Mouse (Mus musculus) embryonic facial prominence, embryonic 15.5 days (tissue): Measurements from ENCODE around the gene Dlx6. TPM values are rescaled to one million over a fixed set of nuclear protein-coding genes. Genes with fewer than 3 reads are reported as not detected.

Experiments used
- ATAC-seq: fragments of 200-750 bp; cut with Nextera tagmentation; 2 replicates; pipeline ENCODE4 v1.8.0; 2017; ENCODE audit warnings: low read depth, moderate TSS enrichment; ENCODE audit not compliant: insufficient number of reproducible peaks, low FRiP score, low TSS enrichment
- H3K27ac ChIP-seq: fragments of 300-500 bp; sonication (generic); replicated peaks from 2 replicates; pipeline ENCODE4 v1.5.1; 2015; ENCODE audit warnings: mild to moderate bottlenecking, inconsistent platforms
- H3K27me3 ChIP-seq: fragments of 300-500 bp; sonication (generic); 2 replicates; pipeline ENCODE4 v1.6.1; 2015; ENCODE audit warnings: inconsistent platforms
- H3K36me3 ChIP-seq: fragments of 300-500 bp; sonication (generic); 2 replicates; pipeline ENCODE4 v1.6.1; 2015; ENCODE audit warnings: mild to moderate bottlenecking, inconsistent platforms
- H3K4me1 ChIP-seq: fragments of 300-500 bp; sonication (generic); 2 replicates; pipeline ENCODE4 v1.6.1; 2015; ENCODE audit warnings: inconsistent platforms
- H3K4me2 ChIP-seq: fragments of 300-500 bp; sonication (generic); replicated peaks from 2 replicates; pipeline ENCODE4 v1.6.1; 2015; ENCODE audit warnings: mild to moderate bottlenecking, inconsistent platforms
- H3K4me3 ChIP-seq: fragments of 300-500 bp; sonication (generic); replicated peaks from 2 replicates; pipeline ENCODE4 v1.5.1; 2015; ENCODE audit warnings: mild to moderate bottlenecking, inconsistent platforms
- H3K9ac ChIP-seq: fragments of 300-500 bp; sonication (generic); 2 replicates; pipeline ENCODE4 v1.6.1; 2015; ENCODE audit warnings: inconsistent platforms
- H3K9me3 ChIP-seq: fragments of 300-500 bp; sonication (generic); replicated peaks from 2 replicates; pipeline ENCODE4 v1.6.1; 2016; ENCODE audit warnings: inconsistent platforms
- WGBS: fragments of 180-500 bp; shearing (Covaris S2); methylation state at CpG from one replicate; pipeline ENCODE4 v1.1.7; 2015; 5-methylcytosine and 5-hydroxymethylcytosine counted together
- polyA plus RNA-seq: library from polyadenylated mRNA; unstranded; fragments of >200 nt; fragmentation: Nextera tagmentation; extraction: Ambion mirVana; gene quantifications from 2 replicates; pipeline ENCODE4 v1.2.1, GENCODE M21; 2015

Dlx6 gene
- 2.7 and 3.2 TPM in 2 replicates for polyA plus RNA-seq

DNA sequence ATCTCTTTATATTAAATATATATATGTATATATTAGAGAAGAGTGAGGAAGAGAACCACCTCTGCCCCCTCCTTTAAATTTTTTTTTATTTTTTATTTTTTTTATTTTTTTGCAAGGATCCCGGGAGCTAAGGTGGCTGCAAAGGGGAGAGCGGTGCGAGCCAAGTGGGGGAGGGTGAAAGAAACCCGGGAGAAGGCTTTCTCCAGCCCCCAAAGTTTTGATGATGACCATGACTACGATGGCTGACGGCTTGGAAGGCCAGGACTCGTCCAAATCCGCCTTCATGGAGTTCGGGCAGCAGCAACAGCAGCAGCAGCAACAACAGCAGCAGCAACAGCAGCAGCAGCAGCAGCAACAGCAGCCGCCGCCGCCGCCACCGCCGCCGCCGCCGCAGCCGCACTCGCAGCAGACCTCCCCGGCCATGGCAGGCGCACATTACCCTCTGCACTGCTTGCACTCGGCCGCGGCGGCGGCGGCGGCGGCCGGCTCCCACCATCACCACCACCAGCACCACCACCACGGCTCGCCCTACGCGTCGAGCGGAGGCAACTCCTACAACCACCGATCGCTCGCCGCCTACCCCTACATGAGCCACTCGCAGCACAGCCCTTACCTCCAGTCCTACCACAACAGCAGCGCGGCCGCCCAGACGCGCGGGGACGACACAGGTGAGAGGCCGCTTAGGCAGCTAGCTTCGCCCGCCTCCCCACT lies at the start of gene Dlx6:
Gene Dlx6 (plus strand): TSS at position 175 of the 711 bp plus-strand sequence.
- Histone ChIP-seq H3K4me2 (peak within 1 kb of the TSS; percentile 70), H3K36me3 (no peaks in the 10 kb centered on the region), H3K9ac (peak within 1 kb of the TSS; percentile 29), H3K27ac (peak within 1 kb of the TSS; percentile 63), H3K27me3 (peaks cover 84% of the 10 kb centered on the region), H3K4me3 (peak within 1 kb of the TSS; percentile 47), H3K4me1 (peaks cover 35% of the 10 kb centered on the region), H3K9me3 (no peaks in the 10 kb centered on the region)
- no peak for ATAC-seq
- WGBS = under 1% methylated on average over 51 of the region's 52 CpGs

DNA sequence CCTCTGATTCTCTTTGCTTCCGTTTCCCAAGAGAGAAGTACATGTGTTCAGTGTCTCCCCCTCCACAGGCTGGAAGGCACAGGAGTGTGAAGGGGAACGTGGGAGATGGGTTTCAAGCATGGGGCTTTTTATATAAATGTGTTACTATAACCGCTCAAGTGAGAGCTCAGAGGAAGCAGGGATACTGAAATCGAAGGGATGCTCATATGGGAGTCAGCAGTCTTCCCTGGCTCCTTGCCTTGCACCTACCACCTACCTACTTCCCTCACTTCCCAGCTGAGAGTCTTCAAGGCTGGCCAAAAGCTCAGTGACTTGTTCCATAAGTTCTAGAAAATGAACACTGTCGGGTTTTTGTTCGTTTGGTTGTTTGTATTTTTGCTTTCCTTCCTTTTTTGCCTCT lies 46.3 kb upstream of the Dlx6 start:
- WGBS = 82% methylated on average over 6 of the region's 6 CpGs
- Histone ChIP-seq H3K9me3 (no peaks in the 10 kb centered on the region), H3K27me3 (peaks cover 3% of the 10 kb centered on the region; the same call in 1 of the 2 replicates), H3K9ac (no peak overlapping the region), H3K4me1 (no peaks in the 10 kb centered on the region), H3K36me3 (no peaks in the 10 kb centered on the region), H3K4me2 (no peak overlapping the region), H3K27ac (no peak overlapping the region), H3K4me3 (no peak overlapping the region)
- ATAC-seq = no peak

DNA sequence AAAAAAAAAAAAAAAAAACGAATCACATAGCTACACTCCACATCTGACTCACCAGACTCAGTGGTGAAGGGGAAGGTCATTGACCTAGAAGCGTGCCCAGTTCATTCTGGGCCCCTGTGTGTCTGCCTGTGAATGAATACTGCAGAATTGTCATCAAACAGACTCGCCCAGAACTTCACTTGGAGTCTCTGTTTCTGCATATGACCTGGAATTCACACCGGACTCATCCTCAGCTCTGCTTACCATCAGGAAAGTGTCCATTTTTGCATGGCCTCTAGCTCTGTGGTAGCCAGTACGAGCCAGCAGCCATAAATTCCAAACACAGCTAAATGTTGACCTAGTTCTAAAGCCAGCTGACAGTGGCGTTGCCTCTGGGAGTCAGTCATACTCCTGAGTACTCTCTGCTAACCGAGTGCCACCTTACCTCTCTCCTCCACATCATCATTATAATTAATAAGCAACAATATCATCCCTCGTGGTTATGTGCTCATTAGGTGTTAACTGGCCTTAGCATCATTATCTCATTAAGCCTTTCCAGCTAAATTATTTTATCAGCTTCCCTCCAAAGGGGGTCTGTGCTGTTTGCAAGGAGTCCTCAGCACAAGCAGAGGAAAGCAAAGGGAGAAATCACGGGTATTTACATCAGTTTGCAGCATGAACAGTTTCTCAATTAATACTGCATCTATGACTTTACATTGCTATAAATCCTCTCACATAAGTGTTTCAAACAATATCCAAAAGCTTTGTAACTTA lies 44.9 kb upstream of the Dlx6 start:
- ATAC-seq = no peak
- H3K4me1 ChIP-seq = no peaks in the 10 kb centered on the region
- H3K9ac ChIP-seq = no peak overlapping the region
- no peaks in the 10 kb centered on the region for H3K36me3 ChIP-seq
- H3K27ac ChIP-seq = no peak overlapping the region
- H3K27me3 ChIP-seq = peaks cover 3% of the 10 kb centered on the region; the same call in 1 of the 2 replicates
- H3K4me2 ChIP-seq = no peak overlapping the region
- 58% methylated on average over 9 of the region's 9 CpGs for WGBS
- H3K9me3 ChIP-seq = no peaks in the 10 kb centered on the region
- no peak overlapping the region for H3K4me3 ChIP-seq

DNA sequence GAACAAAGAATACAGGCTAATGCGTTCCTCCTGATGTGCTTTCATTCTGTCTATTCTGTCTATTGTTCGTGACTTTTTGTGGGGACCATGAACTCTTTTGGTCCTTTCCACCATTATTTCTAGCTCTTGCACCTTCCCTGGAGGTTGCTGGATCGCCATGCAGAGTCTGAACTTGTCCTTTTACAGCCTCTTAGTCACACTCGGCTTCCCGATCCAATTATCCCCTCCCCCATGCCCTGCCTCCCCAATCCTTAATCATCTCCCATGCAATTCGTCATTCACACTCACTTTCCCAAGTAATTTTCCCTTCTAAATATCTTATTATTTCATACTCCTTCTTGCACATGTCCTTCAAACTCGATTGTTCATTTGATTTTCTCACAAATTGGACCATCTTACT lies 44.0 kb upstream of the Dlx6 start:
- Histone ChIP-seq H3K36me3 (no peaks in the 10 kb centered on the region), H3K27me3 (peaks cover 3% of the 10 kb centered on the region; the same call in 1 of the 2 replicates), H3K4me1 (no peaks in the 10 kb centered on the region), H3K4me3 (no peak overlapping the region), H3K9ac (no peak overlapping the region), H3K9me3 (no peaks in the 10 kb centered on the region), H3K27ac (no peak overlapping the region), H3K4me2 (no peak overlapping the region)
- no peak for ATAC-seq
- 34% methylated on average over 7 of the region's 7 CpGs for WGBS

DNA sequence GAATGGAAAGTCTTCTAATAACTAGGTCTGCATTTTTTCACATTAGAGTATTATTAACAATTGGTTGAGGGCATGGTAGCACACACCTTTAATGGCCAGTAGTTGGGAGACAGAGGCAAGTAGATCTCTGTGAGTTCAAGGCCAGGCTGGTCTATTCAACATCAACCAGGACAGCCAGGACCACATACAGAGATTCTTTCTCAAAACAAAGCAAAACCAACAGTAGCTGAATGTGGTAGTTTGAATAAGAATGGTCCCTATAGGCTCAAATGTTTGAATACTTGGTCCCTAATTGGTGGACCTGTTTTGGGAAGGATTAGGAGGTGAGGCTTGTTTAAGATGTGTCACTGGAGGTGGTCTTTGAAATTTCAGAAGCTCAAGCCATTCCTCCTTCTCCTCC lies 37.8 kb upstream of the Dlx6 start:
- no peaks in the 10 kb centered on the region for H3K36me3 ChIP-seq
- no peak overlapping the region for H3K4me2 ChIP-seq
- no peaks in the 10 kb centered on the region for H3K27me3 ChIP-seq
- H3K27ac ChIP-seq = no peak overlapping the region
- no peak for ATAC-seq
- no peak overlapping the region for H3K4me3 ChIP-seq
- H3K9me3 ChIP-seq = no peaks in the 10 kb centered on the region
- H3K9ac ChIP-seq = no peak overlapping the region
- H3K4me1 ChIP-seq = no peaks in the 10 kb centered on the region

DNA sequence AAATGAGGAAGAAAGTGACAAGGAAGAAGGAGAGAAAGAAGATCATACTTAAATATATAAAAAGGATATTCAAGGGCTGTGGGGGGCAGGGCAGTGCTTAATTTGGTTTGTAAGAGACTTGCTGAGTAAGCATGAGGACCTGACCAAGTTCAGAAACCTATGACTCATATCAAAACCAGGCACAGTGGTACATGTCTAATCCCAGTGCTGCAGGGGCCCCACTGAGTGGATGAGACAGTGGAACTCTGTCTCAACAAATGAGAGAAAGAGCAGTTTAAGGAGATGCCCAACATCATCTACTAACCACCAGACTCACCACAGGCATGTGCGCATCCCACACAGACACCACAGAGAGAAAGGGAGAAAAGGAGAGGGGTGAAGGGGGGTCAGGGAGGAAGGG lies 36.3 kb upstream of the Dlx6 start:
- H3K27me3 ChIP-seq = no peaks in the 10 kb centered on the region
- ATAC-seq = peak; percentile 24; the same call in 1 of the 2 replicates
- no peaks in the 10 kb centered on the region for H3K9me3 ChIP-seq
- H3K4me2 ChIP-seq = no peak overlapping the region
- no peak overlapping the region for H3K9ac ChIP-seq
- 86% methylated on average over 1 of the region's 1 CpGs for WGBS
- H3K4me1 ChIP-seq = no peaks in the 10 kb centered on the region
- H3K4me3 ChIP-seq = no peak overlapping the region
- H3K36me3 ChIP-seq = no peaks in the 10 kb centered on the region
- no peak overlapping the region for H3K27ac ChIP-seq

DNA sequence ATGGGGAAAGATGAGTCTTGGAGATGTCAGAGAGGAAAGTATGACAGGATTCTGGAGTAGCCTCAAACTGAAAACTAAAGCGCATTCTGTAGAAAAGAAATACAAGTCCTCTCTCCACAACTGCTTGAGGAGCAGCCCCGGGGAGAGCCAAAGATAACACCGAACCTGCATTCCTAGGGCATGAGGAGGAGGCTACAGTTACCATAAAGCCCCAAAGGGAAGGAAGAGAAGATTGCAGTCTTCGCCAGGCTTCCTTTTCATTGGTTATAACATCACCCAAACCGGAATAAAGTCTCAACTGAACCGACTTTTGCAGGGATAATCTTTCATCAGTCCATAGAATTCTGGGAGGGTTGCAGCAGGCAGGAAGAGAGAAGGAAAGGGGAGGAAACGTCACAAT lies 32.7 kb upstream of the Dlx6 start:
- WGBS = 52% methylated on average over 7 of the region's 7 CpGs
- ATAC-seq = 0 out of 2 replicates have a peak, but pooled peaks have one; percentile 22
- H3K4me3 ChIP-seq = no peak overlapping the region

DNA sequence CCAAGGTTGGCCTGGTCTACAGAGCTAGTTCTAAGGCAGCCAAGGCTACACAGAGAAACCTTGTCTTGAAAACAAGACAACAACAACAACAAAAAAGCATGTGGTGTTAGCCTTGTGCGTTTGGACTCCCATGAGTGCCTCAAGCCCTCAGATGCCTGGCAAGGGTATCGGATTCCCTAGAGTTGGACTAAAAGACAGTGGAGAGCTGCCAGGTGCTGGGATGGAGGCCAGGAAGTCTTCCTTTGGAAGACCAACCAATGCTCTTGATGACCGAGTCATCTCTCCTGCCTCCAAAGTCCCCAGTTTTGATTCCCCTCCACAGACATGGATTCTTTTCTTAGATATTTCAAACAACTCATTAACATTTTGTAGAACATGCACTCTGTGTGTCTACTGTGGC lies 29.8 kb upstream of the Dlx6 start:
- no peak overlapping the region for H3K9ac ChIP-seq
- WGBS = 79% methylated on average over 3 of the region's 3 CpGs

More for the DNA sequence above, 32.7 kb upstream of the Dlx6 start:
- Histone ChIP-seq H3K9ac (no peak overlapping the region), H3K36me3 (no peaks in the 10 kb centered on the region), H3K4me2 (no peak overlapping the region), H3K9me3 (no peaks in the 10 kb centered on the region), H3K27me3 (no peaks in the 10 kb centered on the region), H3K27ac (no peak overlapping the region), H3K4me1 (no peaks in the 10 kb centered on the region)

DNA sequence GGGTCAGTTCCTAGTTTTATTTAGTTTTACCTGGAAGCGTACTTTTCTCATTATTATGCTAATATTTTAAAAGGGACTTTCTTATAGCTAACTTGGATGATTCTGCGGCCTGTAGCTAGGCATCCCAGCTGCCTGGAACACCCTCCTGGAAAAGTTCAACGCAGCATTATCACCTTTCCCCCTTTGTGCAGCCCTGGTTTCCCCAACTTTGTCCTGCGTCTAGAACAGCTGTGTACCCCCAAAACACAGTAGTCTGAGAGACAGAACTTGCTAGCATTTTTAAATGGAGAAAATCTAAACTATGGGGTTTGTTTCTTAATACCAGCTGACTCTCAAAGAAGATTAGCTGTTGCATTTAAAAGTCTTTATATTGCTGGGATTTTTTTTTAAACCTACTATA lies 14.6 kb upstream of the Dlx6 start:
- 0 out of 2 replicates have a peak, but pooled peaks cover 3% of the 10 kb centered on the region for H3K4me1 ChIP-seq
- ATAC-seq = no peak
- H3K27ac ChIP-seq = no peak overlapping the region
- H3K4me3 ChIP-seq = no peak overlapping the region
- no peaks in the 10 kb centered on the region for H3K36me3 ChIP-seq
- H3K4me2 ChIP-seq = no peak overlapping the region
- no peak overlapping the region for H3K9ac ChIP-seq
- no peaks in the 10 kb centered on the region for H3K9me3 ChIP-seq
- WGBS = 43% methylated on average over 4 of the region's 4 CpGs
- peaks cover 60% of the 10 kb centered on the region for H3K27me3 ChIP-seq

More for the DNA sequence above, 29.8 kb upstream of the Dlx6 start:
- H3K36me3 ChIP-seq = no peaks in the 10 kb centered on the region
- H3K4me1 ChIP-seq = no peaks in the 10 kb centered on the region
- H3K27me3 ChIP-seq = no peaks in the 10 kb centered on the region
- H3K9me3 ChIP-seq = no peaks in the 10 kb centered on the region
- H3K4me2 ChIP-seq = no peak overlapping the region
- no peak overlapping the region for H3K4me3 ChIP-seq
- no peak overlapping the region for H3K27ac ChIP-seq
- no peak for ATAC-seq

DNA sequence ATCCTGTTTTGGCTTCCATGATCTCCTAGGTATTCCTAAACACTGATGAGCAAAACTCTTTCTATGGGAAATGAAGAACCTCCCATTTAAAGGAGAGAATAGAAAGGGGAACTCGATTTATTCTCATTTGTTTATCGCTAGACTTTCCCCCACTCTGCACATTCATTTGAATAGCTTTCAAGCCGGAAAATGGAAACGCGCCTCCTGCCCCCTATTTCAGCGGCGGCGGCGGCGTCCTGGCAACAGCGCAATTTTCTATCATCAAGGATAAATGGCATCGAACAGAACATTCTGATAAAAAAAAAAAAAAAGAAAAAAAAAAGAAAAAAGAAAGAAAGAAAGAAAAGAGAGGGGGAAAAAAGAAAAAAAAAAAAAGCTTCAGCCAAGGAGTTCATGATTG lies 13.4 kb upstream of the Dlx6 start:
- 4% methylated on average over 12 of the region's 12 CpGs for WGBS
- H3K9me3 ChIP-seq = no peaks in the 10 kb centered on the region
- ATAC-seq = no peak

DNA sequence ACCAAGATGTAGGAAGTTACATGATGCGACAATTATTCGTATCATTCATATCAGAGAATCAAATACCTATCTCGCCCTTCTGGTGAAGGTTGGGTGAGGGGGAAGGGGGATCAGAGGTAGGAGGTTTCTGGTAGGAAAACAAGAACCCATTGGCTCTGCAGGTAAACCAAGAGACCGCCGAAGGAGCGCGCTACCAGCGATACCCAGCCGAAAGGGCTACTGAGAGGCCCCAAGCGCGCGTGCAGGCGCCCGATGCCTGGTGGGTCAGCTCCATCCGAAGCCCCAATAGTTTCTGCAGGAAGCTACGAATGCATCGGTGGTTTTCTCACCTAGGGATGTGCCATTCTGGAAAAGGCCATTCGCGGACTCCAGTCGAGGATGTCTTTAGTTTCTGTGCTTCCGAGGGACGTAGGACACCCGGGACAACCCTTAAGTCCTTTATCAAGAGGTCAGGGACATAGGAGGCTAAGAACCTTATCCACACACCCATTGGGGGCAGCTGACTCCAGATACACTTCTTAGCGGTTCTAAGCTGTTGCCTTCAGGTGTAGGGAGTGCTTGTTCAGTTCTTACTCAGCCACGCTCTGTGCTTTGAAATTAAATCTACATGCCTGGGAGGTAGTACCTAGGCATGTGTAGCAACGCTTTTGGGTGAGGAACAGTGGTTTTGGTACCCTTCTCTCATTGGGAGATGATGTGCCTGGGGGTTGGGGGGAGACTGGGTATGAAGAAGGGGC lies 12.6 kb upstream of the Dlx6 start:
- no peak overlapping the region for H3K27ac ChIP-seq
- no peak overlapping the region for H3K9ac ChIP-seq
- peaks cover 75% of the 10 kb centered on the region for H3K27me3 ChIP-seq
- H3K4me2 ChIP-seq = no peak overlapping the region
- peaks cover 6% of the 10 kb centered on the region for H3K4me1 ChIP-seq
- no peak overlapping the region for H3K4me3 ChIP-seq
- ATAC-seq = no peak
- H3K9me3 ChIP-seq = no peaks in the 10 kb centered on the region
- WGBS = 7% methylated on average over 26 of the region's 26 CpGs
- H3K36me3 ChIP-seq = no peaks in the 10 kb centered on the region

More for the DNA sequence above, 13.4 kb upstream of the Dlx6 start:
- no peak overlapping the region for H3K4me2 ChIP-seq
- H3K4me3 ChIP-seq = no peak overlapping the region
- no peak overlapping the region for H3K27ac ChIP-seq
- 0 out of 2 replicates have a peak, but pooled peaks cover 3% of the 10 kb centered on the region for H3K4me1 ChIP-seq
- peaks cover 68% of the 10 kb centered on the region for H3K27me3 ChIP-seq
- H3K36me3 ChIP-seq = no peaks in the 10 kb centered on the region
- no peak overlapping the region for H3K9ac ChIP-seq
